Mouse (Mus musculus) heart, embryonic 11.5 days (tissue): ENCODE results near the gene Tvp23b. TPM values are rescaled to one million over a fixed set of nuclear protein-coding genes. Genes with fewer than 3 reads are reported as not detected.

Experiments used
- ATAC-seq: fragments of 200-750 bp; cut with Nextera tagmentation; replicated peaks from 2 replicates; pipeline ENCODE4 v1.8.0; 2017; ENCODE audit warnings: moderate library complexity; ENCODE audit not compliant: insufficient number of reproducible peaks, low FRiP score, low TSS enrichment
- H3K27ac ChIP-seq: fragments of 300-500 bp; sonication (generic); 2 replicates; pipeline ENCODE4 v1.5.1; 2014; ENCODE audit warnings: mild to moderate bottlenecking, low read depth, low read length
- H3K27me3 ChIP-seq: fragments of 300-500 bp; sonication (generic); 2 replicates; pipeline ENCODE4 v1.6.1; 2014; ENCODE audit warnings: mild to moderate bottlenecking, low read length, mixed read lengths; ENCODE audit not compliant: control insufficient read depth, insufficient read depth
- H3K36me3 ChIP-seq: fragments of 300-500 bp; sonication (generic); 2 replicates; pipeline ENCODE4 v1.6.1; 2014; ENCODE audit warnings: mild to moderate bottlenecking, low read length, moderate library complexity, mixed read lengths; ENCODE audit not compliant: control insufficient read depth, insufficient read depth
- H3K4me1 ChIP-seq: fragments of 300-500 bp; sonication (generic); 2 replicates; pipeline ENCODE4 v1.6.1; 2014; ENCODE audit warnings: low read length; ENCODE audit not compliant: control insufficient read depth, insufficient read depth
- H3K4me2 ChIP-seq: fragments of 300-500 bp; sonication (generic); 2 replicates; pipeline ENCODE4 v1.6.1; 2014; ENCODE audit warnings: mild to moderate bottlenecking, moderate library complexity
- H3K4me3 ChIP-seq: fragments of 300-500 bp; sonication (generic); 2 replicates; pipeline ENCODE4 v1.5.1; 2014; ENCODE audit warnings: low read depth, low read length
- H3K9ac ChIP-seq: fragments of 300-500 bp; sonication (generic); 2 replicates; pipeline ENCODE4 v1.6.1; 2014; ENCODE audit warnings: mild to moderate bottlenecking, low read depth, low read length, moderate library complexity
- H3K9me3 ChIP-seq: fragments of 300-500 bp; sonication (generic); replicated peaks from 2 replicates; pipeline ENCODE4 v1.6.1; 2016; ENCODE audit warnings: low read length; ENCODE audit not compliant: control insufficient read depth
- WGBS: fragments of 180-500 bp; shearing (Covaris S2); extraction: QIAGEN DNeasy Blood & Tissue Kit; methylation state at CpG from one replicate; pipeline ENCODE4 v1.1.7; 2014; ENCODE audit not compliant: insufficient replicate concordance; 5-methylcytosine and 5-hydroxymethylcytosine counted together
- polyA plus RNA-seq: library from polyadenylated mRNA; unstranded; fragments of >200 nt; fragmentation: Nextera tagmentation; extraction: Ambion mirVana; gene quantifications from 2 replicates; pipeline ENCODE4 v1.2.1, GENCODE M21; 2014

Tvp23b gene
- polyA plus RNA-seq, 1 experiment from 2014 or later, result 47.3 TPM

DNA sequence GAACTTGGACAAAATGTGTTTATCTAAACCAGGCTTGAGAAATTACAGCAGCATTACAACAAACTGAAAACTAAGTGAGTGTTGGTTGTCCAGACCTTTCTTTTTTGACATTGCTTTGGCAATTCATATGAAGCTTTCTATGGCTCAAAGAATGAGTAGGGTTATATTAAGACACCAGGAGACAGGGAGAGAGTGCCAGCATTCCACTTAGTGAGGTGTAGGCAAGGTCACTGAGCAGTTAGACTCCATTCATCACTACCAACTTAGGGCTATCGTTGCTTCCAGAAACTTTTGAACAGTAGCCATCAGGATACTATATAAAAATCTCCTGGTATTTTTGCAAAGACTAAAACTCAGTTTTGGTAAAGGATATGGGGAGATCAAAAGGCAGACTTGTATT lies 1.9 kb upstream of the Tvp23b start:
- H3K27me3 ChIP-seq, result no peaks in the 10 kb centered on the region
- no peak overlapping the region for H3K9ac ChIP-seq
- no peaks in the 10 kb centered on the region for H3K36me3 ChIP-seq
- no peak for ATAC-seq
- no peak overlapping the region for H3K4me3 ChIP-seq
- no peak overlapping the region for H3K4me2 ChIP-seq
- H3K27ac ChIP-seq, result no peak overlapping the region
- no peaks in the 10 kb centered on the region for H3K9me3 ChIP-seq
- no peaks in the 10 kb centered on the region for H3K4me1 ChIP-seq
- 73% methylated on average over 1 of the region's 1 CpGs for WGBS

DNA sequence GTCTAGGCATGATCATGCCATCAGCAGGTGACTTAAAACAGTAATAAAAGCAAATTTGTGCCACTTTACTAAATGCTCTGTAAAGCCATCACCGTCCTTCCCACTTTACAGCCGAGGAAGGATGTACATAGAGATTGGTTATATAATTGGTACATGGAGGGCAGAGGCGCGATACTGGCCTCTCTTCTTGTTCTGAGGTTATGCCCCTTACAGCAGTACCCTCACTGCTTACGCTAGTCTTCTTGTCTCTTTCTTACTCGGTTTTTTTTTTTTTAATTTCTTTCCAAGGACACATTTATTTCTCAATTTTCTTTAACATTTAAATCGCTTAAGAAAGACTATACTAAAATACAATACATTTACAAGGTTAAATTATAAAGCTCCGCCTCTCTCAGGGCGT lies 527 bp upstream of the Tvp23b start:
- ATAC-seq, result no peak; the same call in 1 of the 2 replicates
- Histone ChIP-seq H3K4me2 (peak overlapping the region; percentile 73), H3K36me3 (no peaks in the 10 kb centered on the region), H3K27me3 (no peaks in the 10 kb centered on the region), H3K9me3 (no peaks in the 10 kb centered on the region), H3K4me1 (no peaks in the 10 kb centered on the region), H3K9ac (0 out of 2 replicates have a peak overlapping the region, but pooled peaks have one; percentile 24), H3K4me3 (peak overlapping the region; percentile 84), H3K27ac (no peak overlapping the region)
- WGBS, result 33% methylated on average over 9 of the region's 9 CpGs

DNA sequence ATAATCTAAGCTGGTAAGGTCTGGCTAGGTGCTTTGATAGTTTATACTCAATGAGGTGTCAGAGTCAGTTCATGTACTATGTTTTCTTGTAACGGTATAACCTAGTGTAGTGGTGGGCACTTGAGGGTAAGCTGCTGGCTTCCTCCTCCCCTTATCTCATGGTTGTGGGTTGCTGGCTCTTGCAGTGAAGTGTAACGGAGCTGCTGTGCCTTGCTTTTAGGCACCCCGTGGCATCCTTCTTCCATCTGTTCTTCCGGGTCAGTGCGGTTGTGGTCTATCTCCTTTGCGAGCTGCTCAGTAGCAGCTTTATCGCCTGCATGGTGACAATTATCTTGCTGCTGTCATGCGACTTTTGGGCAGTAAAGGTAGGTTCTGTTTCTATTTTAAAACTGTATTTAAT lies 4.2 kb downstream of the Tvp23b start:
- Histone ChIP-seq H3K36me3 (peaks cover 13% of the 10 kb centered on the region; the same call in 1 of the 2 replicates), H3K9me3 (no peaks in the 10 kb centered on the region), H3K27me3 (no peaks in the 10 kb centered on the region), H3K4me1 (no peaks in the 10 kb centered on the region), H3K4me3 (no peak overlapping the region), H3K27ac (no peak overlapping the region), H3K4me2 (no peak overlapping the region), H3K9ac (no peak overlapping the region)
- 76% methylated on average over 8 of the region's 8 CpGs for WGBS
- ATAC-seq, result no peak

DNA sequence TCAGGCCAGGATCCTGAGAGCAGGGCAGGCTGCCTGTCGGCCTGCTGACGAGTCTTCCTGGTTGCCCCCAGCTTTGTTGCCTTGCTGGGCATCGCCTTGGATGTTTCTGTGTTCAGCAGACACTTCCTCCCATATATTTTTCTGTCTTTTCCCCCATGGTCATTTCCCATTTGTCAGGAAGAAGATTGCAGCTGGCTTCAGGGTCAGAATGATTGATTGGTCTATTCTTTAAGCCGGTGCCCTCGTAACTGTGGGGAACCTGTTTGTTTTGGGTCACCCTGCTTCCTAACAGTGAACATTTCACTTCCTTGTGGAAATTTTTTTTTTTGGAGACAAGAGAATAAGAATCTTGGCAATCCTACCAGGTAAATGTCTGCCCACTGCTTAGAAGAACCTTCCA lies 6.1 kb downstream of the Tvp23b start:
- H3K4me1 ChIP-seq, result no peaks in the 10 kb centered on the region
- 80% methylated on average over 5 of the region's 5 CpGs for WGBS
- no peaks in the 10 kb centered on the region for H3K9me3 ChIP-seq
- H3K36me3 ChIP-seq, result peaks cover 14% of the 10 kb centered on the region; the same call in 1 of the 2 replicates
- no peak overlapping the region for H3K4me2 ChIP-seq
- no peaks in the 10 kb centered on the region for H3K27me3 ChIP-seq
- no peak overlapping the region for H3K27ac ChIP-seq
- no peak overlapping the region for H3K4me3 ChIP-seq
- no peak overlapping the region for H3K9ac ChIP-seq
- no peak for ATAC-seq

DNA sequence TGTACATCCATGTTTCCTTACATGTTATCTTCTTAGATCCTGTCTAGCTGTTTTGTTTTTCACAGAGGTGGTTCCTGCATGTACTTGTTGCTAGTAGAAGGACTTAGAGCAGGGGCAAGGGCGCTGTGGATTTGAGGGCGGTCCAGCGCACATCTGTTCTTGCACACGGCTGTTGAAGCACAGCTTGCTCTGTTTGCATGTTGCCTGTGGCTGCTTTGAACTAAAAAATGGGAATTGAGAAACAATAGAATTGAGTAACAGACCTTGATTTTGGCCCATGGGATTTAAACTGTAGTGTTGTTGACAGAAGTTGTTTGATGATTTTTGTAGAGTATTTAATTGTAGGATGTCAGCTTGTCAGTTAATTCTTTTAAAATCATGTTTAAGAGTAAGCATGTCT lies 11.5 kb downstream of the Tvp23b start:
- no peaks in the 10 kb centered on the region for H3K27me3 ChIP-seq
- peaks cover 17% of the 10 kb centered on the region for H3K36me3 ChIP-seq
- H3K9ac ChIP-seq, result no peak overlapping the region
- no peak overlapping the region for H3K4me3 ChIP-seq
- WGBS, result 94% methylated on average over 4 of the region's 4 CpGs
- ATAC-seq, result no peak
- H3K27ac ChIP-seq, result no peak overlapping the region
- no peaks in the 10 kb centered on the region for H3K9me3 ChIP-seq
- no peak overlapping the region for H3K4me2 ChIP-seq
- no peaks in the 10 kb centered on the region for H3K4me1 ChIP-seq

GRCm38 (mm10) chr11:62891763-62892162 lies 12.5 kb downstream of the Tvp23b start:
- no peak for ATAC-seq
- Histone ChIP-seq H3K4me3 (no peak overlapping the region), H3K27ac (no peak overlapping the region), H3K4me2 (no peak overlapping the region), H3K9me3 (no peaks in the 10 kb centered on the region), H3K36me3 (peaks cover 10% of the 10 kb centered on the region), H3K27me3 (no peaks in the 10 kb centered on the region), H3K9ac (no peak overlapping the region), H3K4me1 (no peaks in the 10 kb centered on the region)
- 83% methylated on average over 11 of the region's 11 CpGs for WGBS

DNA sequence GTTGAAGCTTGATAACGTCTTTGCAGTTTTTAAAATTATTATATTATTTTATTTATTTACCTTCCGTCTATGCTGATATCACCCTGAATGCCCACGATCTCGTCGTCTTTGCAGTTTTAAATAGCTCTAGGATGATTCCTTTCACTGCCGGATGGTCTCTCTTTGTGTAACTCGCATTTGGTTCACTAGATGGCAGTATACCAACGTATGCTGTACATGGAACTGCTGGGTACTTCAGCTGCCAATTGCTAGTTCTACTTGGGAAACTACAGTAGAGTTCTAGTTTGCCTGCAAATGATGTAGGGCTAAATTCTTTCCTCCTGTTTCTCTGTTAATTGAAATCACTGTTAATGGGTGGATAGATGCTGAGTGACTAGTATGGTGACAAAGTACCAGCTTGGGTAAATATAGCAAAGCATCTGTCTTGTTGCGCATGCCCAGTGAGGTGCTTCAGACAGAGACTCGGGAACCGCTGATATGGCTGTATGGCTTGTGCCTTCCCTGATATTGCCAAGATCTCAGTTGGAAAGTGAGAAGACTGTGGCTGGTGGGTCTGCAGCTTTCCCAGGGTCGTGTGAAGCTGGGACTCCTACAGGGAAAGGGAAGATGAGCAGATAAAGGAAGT lies 22.6 kb downstream of the Tvp23b start:
- no peaks in the 10 kb centered on the region for H3K27me3 ChIP-seq
- WGBS, result 30% methylated on average over 12 of the region's 12 CpGs
- no peak for ATAC-seq
- no peak overlapping the region for H3K4me3 ChIP-seq
- no peak overlapping the region for H3K9ac ChIP-seq
- no peaks in the 10 kb centered on the region for H3K9me3 ChIP-seq
- no peak overlapping the region for H3K4me2 ChIP-seq
- H3K4me1 ChIP-seq, result no peaks in the 10 kb centered on the region
- no peak overlapping the region for H3K27ac ChIP-seq
- no peaks in the 10 kb centered on the region for H3K36me3 ChIP-seq

DNA sequence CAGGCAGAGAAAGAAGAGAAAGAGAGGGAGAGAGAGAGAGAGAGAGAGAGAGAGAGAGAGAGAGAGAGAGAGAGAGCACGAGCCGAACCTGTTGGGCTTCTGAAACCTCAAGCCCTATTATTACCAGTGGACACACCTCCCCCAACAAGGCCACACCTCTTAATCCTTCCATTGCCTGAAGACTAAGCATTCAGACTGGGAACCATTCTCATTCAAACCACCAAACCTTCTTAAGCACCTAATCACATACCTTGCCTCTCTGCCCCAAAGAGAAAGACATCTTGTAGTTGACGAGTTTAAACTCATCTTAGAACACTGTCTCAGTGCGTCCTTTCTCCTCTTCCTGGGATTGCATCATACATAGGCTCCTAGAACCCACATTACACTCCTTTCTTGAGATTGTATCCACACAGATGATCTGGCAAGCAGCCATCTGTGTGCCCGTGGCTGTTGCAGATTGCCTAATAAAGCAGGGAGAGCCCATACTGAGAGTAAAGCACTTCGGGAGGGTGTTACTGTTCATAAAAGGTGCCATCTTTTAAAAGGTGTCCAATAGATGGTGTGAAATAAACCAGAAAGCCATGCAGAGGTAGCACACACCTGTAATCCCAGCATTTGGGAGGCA lies 24.7 kb downstream of the Tvp23b start:
- Histone ChIP-seq H3K9me3 (no peaks in the 10 kb centered on the region), H3K4me3 (no peak overlapping the region), H3K27me3 (no peaks in the 10 kb centered on the region), H3K9ac (no peak overlapping the region), H3K36me3 (no peaks in the 10 kb centered on the region), H3K27ac (no peak overlapping the region), H3K4me2 (no peak overlapping the region), H3K4me1 (no peaks in the 10 kb centered on the region)
- WGBS, result 73% methylated on average over 6 of the region's 6 CpGs
- ATAC-seq, result no peak
